Mouse (Mus musculus) kidney, embryonic 16.5 days (tissue): ENCODE results near the gene Mrgpra6. TPM values are rescaled to one million over a fixed set of nuclear protein-coding genes. Genes with fewer than 3 reads are reported as not detected.

Source experiments
- ATAC-seq: fragments of 200-750 bp; cut with Nextera tagmentation; 2 replicates; pipeline ENCODE4 v1.8.0; 2017; ENCODE audit warnings: moderate TSS enrichment; ENCODE audit not compliant: low FRiP score, low TSS enrichment
- H3K27ac ChIP-seq: fragments of 300-500 bp; sonication (generic); 2 replicates; pipeline ENCODE4 v1.5.1; 2014; ENCODE audit warnings: low read length
- H3K27me3 ChIP-seq: fragments of 300-500 bp; sonication (generic); 2 replicates; pipeline ENCODE4 v1.6.1; 2014; ENCODE audit warnings: low read length, control low read depth, mixed read lengths; ENCODE audit not compliant: insufficient read depth
- H3K36me3 ChIP-seq: fragments of 300-500 bp; sonication (generic); 2 replicates; pipeline ENCODE4 v1.6.1; 2014; ENCODE audit warnings: low read length, control low read depth, mixed read lengths; ENCODE audit not compliant: insufficient read depth
- H3K4me1 ChIP-seq: fragments of 300-500 bp; sonication (generic); 2 replicates; pipeline ENCODE4 v1.6.1; 2014; ENCODE audit warnings: low read length, control low read depth, mixed read lengths; ENCODE audit not compliant: insufficient read depth
- H3K4me2 ChIP-seq: fragments of 300-500 bp; sonication (generic); replicated peaks from 2 replicates; pipeline ENCODE4 v1.6.1; 2014; ENCODE audit warnings: low read depth, low read length
- H3K4me3 ChIP-seq: fragments of 300-500 bp; sonication (generic); 2 replicates; pipeline ENCODE4 v1.5.1; 2014; ENCODE audit warnings: mild to moderate bottlenecking, low read length
- H3K9ac ChIP-seq: fragments of 300-500 bp; sonication (generic); replicated peaks from 2 replicates; pipeline ENCODE4 v1.6.1; 2014; ENCODE audit warnings: low read length
- H3K9me3 ChIP-seq: fragments of 300-500 bp; sonication (generic); 2 replicates; pipeline ENCODE4 v1.6.1; 2016; ENCODE audit warnings: low read length, control low read depth
- WGBS: fragments of 180-500 bp; shearing (Covaris S2); extraction: QIAGEN DNeasy Blood & Tissue Kit; methylation state at CpG from one replicate; pipeline ENCODE4 v1.1.7; 2014; 5-methylcytosine and 5-hydroxymethylcytosine counted together
- polyA plus RNA-seq: library from polyadenylated mRNA; unstranded; fragments of >200 nt; fragmentation: Nextera tagmentation; extraction: Ambion mirVana; gene quantifications from 2 replicates; pipeline ENCODE4 v1.2.1, GENCODE M21; 2015

Mrgpra6 gene
- not detected in 2 replicates for polyA plus RNA-seq

DNA sequence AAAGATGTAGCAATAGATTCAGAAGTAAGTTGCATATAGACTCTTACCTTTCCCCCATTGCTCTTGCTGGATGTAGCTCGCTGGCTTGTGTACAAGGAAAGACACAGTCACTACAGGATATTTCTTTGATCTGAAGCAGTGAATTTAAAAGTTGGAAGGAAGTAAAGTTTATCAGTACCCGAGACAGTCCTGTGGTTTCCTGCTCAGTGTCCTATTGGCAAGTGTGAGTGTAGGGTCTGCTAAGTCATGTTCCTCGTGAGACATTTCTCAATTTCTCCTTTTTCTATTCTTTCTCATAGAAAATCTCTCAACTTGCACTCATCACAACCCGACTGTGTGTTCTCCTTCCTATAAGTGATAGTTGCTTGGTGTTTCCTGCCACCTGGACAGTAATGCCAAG, at the start of gene Mrgpra6:
Mrgpra6 (minus strand) TSS at position 91 of the 400 bp plus-strand sequence.
- H3K9ac ChIP-seq: no peak within 1 kb of the TSS
- no peaks in the 10 kb centered on the region for H3K27me3 ChIP-seq
- no peaks in the 10 kb centered on the region for H3K9me3 ChIP-seq
- no peaks in the 10 kb centered on the region for H3K4me1 ChIP-seq
- H3K36me3 ChIP-seq: no peaks in the 10 kb centered on the region
- no peak within 1 kb of the TSS for H3K27ac ChIP-seq
- H3K4me3 ChIP-seq: no peak within 1 kb of the TSS
- ATAC-seq: no peak
- WGBS: 78% methylated on average over 4 of the region's 4 CpGs
- no peak within 1 kb of the TSS for H3K4me2 ChIP-seq

DNA sequence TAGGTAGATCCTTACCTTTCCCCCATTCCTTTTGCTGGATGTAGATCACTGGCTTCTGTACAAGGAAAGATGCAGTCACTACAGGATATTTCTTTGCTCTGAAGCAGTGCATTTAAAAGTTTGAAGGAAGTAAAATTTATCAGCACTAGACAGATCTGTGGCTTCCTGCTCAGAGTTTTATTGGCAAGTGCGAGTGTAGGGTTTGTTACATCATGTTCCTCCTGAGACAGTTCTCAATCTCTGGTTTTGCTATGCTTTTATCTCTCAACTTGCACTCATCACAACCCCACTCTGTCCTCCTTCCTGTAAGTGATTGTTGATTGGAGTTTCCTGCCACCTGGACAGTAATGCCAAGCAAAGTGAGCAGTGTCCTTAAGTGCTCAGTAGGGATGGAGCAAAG, 48.0 kb upstream of the Mrgpra6 start, which contains the start of gene Mrgpra9:
Mrgpra9 (minus strand) TSS at position 79 of the 400 bp plus-strand sequence.
- Histone ChIP-seq H3K4me2 (no peak within 1 kb of the TSS), H3K9me3 (no peaks in the 10 kb centered on the region), H3K27me3 (no peaks in the 10 kb centered on the region), H3K9ac (no peak within 1 kb of the TSS), H3K27ac (no peak within 1 kb of the TSS), H3K4me3 (no peak within 1 kb of the TSS), H3K4me1 (no peaks in the 10 kb centered on the region), H3K36me3 (no peaks in the 10 kb centered on the region)
- 79% methylated on average over 1 of the region's 1 CpGs for WGBS
- ATAC-seq: no peak

DNA sequence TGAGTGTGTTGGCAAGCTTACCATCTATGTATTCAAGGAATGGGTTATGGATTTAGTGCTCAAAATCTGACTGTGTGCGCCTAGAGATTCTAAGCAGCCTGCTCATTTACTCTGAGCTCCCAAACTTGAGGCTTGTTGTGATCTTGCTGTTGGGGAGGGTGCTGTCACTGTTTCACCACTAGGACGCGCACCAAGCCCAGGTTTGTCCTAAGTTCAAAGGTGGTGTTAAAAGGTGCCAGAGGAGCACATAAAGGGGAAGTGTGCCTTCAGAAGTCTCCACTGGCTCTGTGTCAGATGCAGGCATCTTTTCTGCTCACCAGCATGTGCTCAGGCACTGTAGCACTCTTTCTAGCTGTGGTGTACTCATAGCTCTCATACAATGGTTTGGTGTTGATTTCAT, 39.9 kb upstream of the Mrgpra6 start:
- 61% methylated on average over 3 of the region's 3 CpGs for WGBS

DNA sequence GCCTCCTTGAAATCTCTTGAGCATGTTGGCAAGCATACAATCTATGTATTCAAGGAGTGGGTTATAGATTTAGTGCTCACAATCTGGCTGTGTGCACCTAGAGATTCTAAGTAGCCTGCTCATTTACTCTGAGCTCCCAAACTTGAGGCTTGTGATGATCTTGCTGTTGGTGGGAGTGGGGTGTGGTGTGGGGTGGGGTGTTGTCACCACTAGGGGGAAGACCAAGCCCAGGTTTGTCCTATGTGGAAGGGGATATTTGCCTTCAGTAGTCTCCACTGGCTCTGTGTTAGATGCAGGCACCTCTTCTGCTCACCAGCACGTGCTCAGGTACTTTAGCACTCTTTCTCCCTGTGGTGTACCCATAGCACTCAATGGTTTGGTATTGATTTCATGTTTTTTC, 9.4 kb downstream of the Mrgpra6 start:
- ATAC-seq: no peak
- no peaks in the 10 kb centered on the region for H3K4me1 ChIP-seq
- no peaks in the 10 kb centered on the region for H3K36me3 ChIP-seq
- no peak overlapping the region for H3K9ac ChIP-seq
- no peak overlapping the region for H3K27ac ChIP-seq
- no peak overlapping the region for H3K4me2 ChIP-seq
- H3K4me3 ChIP-seq: no peak overlapping the region
- H3K9me3 ChIP-seq: peaks cover 3% of the 10 kb centered on the region; the same call in 1 of the 2 replicates
- H3K27me3 ChIP-seq: no peaks in the 10 kb centered on the region
- 58% methylated on average over 1 of the region's 1 CpGs for WGBS

More for the DNA sequence above, 39.9 kb upstream of the Mrgpra6 start:
- H3K9ac ChIP-seq: no peak overlapping the region
- no peak overlapping the region for H3K27ac ChIP-seq
- no peak for ATAC-seq
- H3K4me1 ChIP-seq: no peaks in the 10 kb centered on the region
- no peak overlapping the region for H3K4me3 ChIP-seq
- no peak overlapping the region for H3K4me2 ChIP-seq
- no peaks in the 10 kb centered on the region for H3K36me3 ChIP-seq
- H3K9me3 ChIP-seq: no peaks in the 10 kb centered on the region; the same call in 1 of the 2 replicates
- no peaks in the 10 kb centered on the region for H3K27me3 ChIP-seq

DNA sequence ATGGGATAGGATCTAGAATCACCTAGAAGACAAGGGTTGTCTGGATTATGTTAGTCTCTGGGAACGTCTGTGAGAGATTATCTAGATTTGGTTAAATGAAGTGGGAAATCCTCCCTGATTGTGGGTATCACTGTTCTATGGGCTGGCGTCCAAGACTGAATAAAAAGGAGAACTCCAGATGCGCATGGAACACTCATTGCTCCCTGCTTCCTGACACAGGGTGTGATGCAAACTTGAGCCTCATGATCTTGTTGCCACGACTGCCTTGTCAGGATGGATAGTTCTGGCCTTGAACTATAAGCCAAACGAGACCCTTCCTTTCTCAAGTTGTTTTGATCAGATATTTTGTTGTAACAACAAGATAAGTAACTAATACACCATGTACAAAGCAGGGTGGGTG, 33.9 kb downstream of the Mrgpra6 start:
- no peaks in the 10 kb centered on the region for H3K36me3 ChIP-seq
- 77% methylated on average over 5 of the region's 5 CpGs for WGBS
- no peak overlapping the region for H3K27ac ChIP-seq
- no peak overlapping the region for H3K4me2 ChIP-seq
- no peak overlapping the region for H3K4me3 ChIP-seq
- no peaks in the 10 kb centered on the region for H3K4me1 ChIP-seq
- no peak for ATAC-seq
- no peaks in the 10 kb centered on the region for H3K9me3 ChIP-seq
- no peak overlapping the region for H3K9ac ChIP-seq
- no peaks in the 10 kb centered on the region for H3K27me3 ChIP-seq

DNA sequence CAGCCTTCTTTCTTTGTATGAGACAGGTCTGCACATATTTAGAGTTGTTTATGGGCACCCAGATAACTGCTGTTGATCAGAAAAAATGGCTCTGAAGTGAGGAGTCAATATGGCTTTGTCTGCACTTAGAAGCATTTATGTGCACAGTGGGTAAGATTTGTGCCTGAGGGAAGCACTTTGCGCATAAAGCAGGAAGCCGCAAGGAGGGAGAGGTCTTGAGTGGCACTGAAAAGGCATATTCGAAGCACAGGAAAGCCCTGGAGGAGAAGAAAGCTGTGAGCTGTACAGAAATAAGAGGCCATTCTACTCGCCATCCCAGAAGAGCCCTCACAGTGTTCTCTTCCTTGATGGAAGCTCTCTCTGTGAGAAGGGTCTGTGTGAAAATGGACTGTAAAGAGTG, 39.7 kb downstream of the Mrgpra6 start:
- H3K27ac ChIP-seq: no peak overlapping the region
- no peaks in the 10 kb centered on the region for H3K9me3 ChIP-seq
- H3K9ac ChIP-seq: no peak overlapping the region
- no peak for ATAC-seq
- no peak overlapping the region for H3K4me3 ChIP-seq
- H3K36me3 ChIP-seq: no peaks in the 10 kb centered on the region
- H3K4me1 ChIP-seq: no peaks in the 10 kb centered on the region
- H3K4me2 ChIP-seq: no peak overlapping the region
- 73% methylated on average over 4 of the region's 4 CpGs for WGBS
- no peaks in the 10 kb centered on the region for H3K27me3 ChIP-seq

DNA sequence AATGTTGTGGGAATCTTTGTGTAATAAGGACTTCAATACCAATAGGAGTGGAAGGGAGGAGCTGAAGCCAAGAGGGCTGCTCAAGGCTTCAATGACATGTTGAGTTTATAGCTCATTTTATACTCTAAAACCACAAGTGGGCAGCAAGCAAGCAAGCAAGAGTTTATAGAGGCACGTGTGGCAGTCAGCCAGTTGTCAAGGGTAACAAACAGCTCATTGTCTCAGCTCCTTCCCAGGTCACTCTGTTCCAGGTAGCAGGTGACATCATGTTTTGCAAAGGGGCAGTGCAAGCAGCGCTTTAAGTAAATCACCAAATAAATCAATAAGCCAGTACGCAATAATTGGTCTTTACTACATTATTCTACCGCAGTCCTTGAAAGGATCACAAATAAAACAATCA, 41.5 kb downstream of the Mrgpra6 start:
- WGBS: 77% methylated on average over 4 of the region's 4 CpGs
- no peak for ATAC-seq

DNA sequence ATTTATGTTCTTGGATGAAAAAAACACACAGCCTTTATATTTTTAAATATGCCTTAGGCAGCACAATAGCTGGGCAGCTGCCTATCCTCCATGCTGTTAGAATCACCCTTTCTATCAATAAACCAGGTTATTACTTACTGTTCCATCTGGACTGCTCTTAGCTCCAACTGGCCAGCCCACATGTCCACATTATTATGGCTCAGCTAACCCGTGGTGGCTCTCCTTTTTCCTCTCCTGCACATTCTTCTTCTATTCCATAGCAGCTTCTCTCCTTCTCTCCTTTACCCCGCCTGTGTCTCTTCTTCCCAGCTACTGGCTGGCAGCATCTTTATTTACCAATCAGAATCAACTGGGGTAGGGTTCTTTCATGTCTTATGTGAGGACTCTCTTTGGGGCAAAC, 46.3 kb downstream of the Mrgpra6 start:
- no peak overlapping the region for H3K4me3 ChIP-seq
- H3K4me1 ChIP-seq: no peaks in the 10 kb centered on the region
- no peak overlapping the region for H3K27ac ChIP-seq
- H3K4me2 ChIP-seq: no peak overlapping the region
- WGBS: 61% methylated on average over 2 of the region's 2 CpGs
- no peaks in the 10 kb centered on the region for H3K36me3 ChIP-seq
- no peaks in the 10 kb centered on the region; the same call in 1 of the 2 replicates for H3K9me3 ChIP-seq
- no peak for ATAC-seq
- H3K9ac ChIP-seq: no peak overlapping the region
- H3K27me3 ChIP-seq: no peaks in the 10 kb centered on the region

More for the DNA sequence above, 41.5 kb downstream of the Mrgpra6 start:
- no peak overlapping the region for H3K9ac ChIP-seq
- H3K4me3 ChIP-seq: no peak overlapping the region
- H3K27me3 ChIP-seq: no peaks in the 10 kb centered on the region
- H3K36me3 ChIP-seq: no peaks in the 10 kb centered on the region
- H3K9me3 ChIP-seq: no peaks in the 10 kb centered on the region
- no peak overlapping the region for H3K4me2 ChIP-seq
- H3K27ac ChIP-seq: no peak overlapping the region
- H3K4me1 ChIP-seq: no peaks in the 10 kb centered on the region

DNA sequence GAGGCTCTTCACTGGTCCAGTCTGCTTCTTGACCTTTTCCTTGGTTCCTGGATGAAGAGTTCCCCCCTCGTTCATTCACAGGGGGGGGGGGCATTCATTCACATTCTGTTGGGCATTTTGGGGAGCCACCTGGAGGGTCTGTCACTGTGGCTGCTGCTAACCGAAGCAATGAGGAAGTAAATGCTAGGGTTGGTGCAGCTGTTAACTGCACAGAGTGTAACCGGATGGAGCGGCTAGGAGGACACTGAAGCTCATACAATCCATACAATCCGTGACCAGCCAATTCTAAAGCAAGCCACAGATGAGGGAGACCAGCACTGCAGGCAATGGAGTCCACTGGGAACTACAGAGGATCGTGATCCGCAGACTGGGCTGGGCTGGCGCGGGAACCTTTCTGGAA, 47.0 kb downstream of the Mrgpra6 start:
- ATAC-seq: no peak
- WGBS: 89% methylated on average over 9 of the region's 9 CpGs

DNA sequence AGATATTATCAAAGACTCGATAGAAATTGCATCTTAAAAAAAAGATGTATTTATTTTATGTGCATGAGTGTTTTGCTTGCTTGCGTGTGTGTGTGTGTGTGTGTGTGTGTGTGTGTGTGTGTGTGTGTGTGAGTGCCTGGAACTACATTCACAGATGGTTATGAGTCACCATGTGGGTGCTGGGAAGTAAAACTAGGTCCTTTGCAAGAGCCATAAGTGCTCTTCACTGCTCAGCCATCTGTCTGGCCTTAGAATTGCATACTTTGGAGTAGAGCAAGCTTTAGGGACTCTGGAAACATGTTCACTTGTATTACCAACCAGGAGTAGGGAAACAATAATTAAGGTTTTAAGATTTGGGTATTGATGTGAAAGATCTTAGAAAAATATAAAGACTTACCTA, 48.9 kb downstream of the Mrgpra6 start:
- no peak overlapping the region for H3K4me2 ChIP-seq
- H3K27me3 ChIP-seq: no peaks in the 10 kb centered on the region
- 89% methylated on average over 2 of the region's 2 CpGs for WGBS
- no peak overlapping the region for H3K4me3 ChIP-seq
- no peaks in the 10 kb centered on the region for H3K4me1 ChIP-seq
- H3K9ac ChIP-seq: no peak overlapping the region
- H3K36me3 ChIP-seq: no peaks in the 10 kb centered on the region
- ATAC-seq: no peak
- H3K27ac ChIP-seq: no peak overlapping the region
- no peaks in the 10 kb centered on the region; the same call in 1 of the 2 replicates for H3K9me3 ChIP-seq

More for the DNA sequence above, 47.0 kb downstream of the Mrgpra6 start:
- Histone ChIP-seq H3K9ac (no peak overlapping the region), H3K36me3 (no peaks in the 10 kb centered on the region), H3K4me1 (no peaks in the 10 kb centered on the region), H3K4me3 (no peak overlapping the region), H3K9me3 (no peaks in the 10 kb centered on the region; the same call in 1 of the 2 replicates), H3K27ac (no peak overlapping the region), H3K27me3 (no peaks in the 10 kb centered on the region), H3K4me2 (no peak overlapping the region)
